Mouse (Mus musculus) urinary bladder, postnatal 36 days (tissue): ENCODE results near the gene Moxd2.

Experiments
- DNase-seq, 2 experiments: peaks; one replicate each; pipeline ENCODE4 v3.0.0; 2022; ENCODE audit warnings: low spot score in 2 of 2, mixed read lengths in 1 of 2

The Moxd2 gene

GRCm38 (mm10) chr6:40887394-40887793 is at the start of gene Moxd2:
Moxd2 (minus strand) TSS chr6:40887494.
- DNase-seq = no peak

- DNase-seq = no peak
These were observed 32.7 kb upstream of the Moxd2 start for GRCm38 (mm10) chr6:40919954-40920353.

GRCm38 (mm10) chr6:40900287-40900686 is 13.0 kb upstream of the Moxd2 start, which contains the start of gene Prss58:
Prss58 (minus strand) TSS chr6:40900387.
- no peak for DNase-seq

DNA sequence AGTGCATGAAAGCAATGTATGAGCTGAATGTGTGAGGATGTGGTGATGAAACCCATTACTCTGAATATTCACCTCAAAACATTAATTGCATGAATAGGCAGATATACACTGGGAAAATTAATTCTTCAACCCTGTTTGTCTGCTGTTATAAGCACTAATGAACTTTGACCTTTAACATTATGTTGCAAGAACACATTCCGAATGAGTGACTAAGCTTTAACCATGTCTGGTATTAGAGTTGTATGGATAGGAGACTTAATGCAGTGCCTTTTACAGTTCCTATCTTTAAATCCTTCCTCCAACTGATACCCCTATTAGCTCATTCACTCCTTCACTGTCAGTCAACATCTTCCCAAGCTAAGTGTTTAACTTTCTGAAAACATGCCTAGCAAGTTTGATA is 7.4 kb upstream of the Moxd2 start:
- no peak for DNase-seq

- no peak for DNase-seq
These were observed 6.3 kb upstream of the Moxd2 start for GRCm38 (mm10) chr6:40893577-40893976.

DNA sequence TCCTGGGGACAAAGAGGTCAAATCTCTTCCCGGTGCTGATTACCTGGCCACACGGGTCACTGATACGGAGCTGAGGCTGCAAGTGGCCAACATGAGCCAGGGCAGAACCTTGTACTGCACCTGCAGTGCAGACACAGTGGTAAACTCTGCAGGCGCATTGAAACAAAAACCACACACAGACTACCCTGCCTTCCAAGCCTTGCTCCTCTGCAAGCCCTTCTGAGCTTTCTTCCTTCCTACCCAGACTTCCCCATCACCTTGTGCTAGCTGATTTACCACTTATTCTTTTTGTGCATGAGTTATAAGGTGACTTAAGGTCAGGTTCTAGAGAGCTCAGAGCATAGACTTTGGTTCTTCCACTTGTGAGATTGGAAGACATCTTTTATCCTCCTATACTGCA is 4.5 kb upstream of the Moxd2 start:
- DNase-seq = no peak

DNA sequence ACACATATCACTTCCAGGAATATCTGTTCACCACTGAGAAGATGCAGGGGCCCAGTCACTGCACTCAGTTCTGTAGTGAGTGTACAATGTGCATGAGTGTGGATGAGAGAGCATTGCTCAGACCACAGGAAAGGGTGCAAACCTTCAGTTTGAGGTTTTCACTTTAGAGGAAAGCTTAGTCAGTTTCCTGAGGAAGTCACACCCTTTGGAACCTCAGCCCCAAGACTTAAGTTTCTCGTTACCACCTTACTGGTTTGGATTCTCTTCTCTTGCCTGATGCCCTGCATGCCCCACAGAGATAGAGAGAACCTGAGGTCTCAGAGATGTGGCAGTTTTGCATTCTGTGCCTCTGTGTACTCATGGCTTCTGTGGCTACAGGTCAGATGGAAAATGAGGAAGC is 3.7 kb upstream of the Moxd2 start:
- DNase-seq = no peak

- DNase-seq = no peak
These were observed 42.0 kb downstream of the Moxd2 start for GRCm38 (mm10) chr6:40845283-40845682.
